Mouse (Mus musculus) heart, postnatal 0 days (tissue): ENCODE results near the gene Thtpa. TPM values are rescaled to one million over a fixed set of nuclear protein-coding genes. Genes with fewer than 3 reads are reported as not detected.

Experiments used
- ATAC-seq: fragments of 200-750 bp; cut with Nextera tagmentation; 2 replicates; pipeline ENCODE4 v1.8.0; 2017; ENCODE audit warnings: low read depth, moderate number of reproducible peaks, moderate library complexity; ENCODE audit not compliant: insufficient read depth
- DNase-seq: peaks from one replicate; pipeline ENCODE4 v3.0.0-alpha.2; 2016; ENCODE audit warnings: low spot score
- H3K27ac ChIP-seq: fragments of 300-500 bp; sonication (generic); 2 replicates; pipeline ENCODE4 v1.5.1; 2014; ENCODE audit warnings: low read depth, mild to moderate bottlenecking
- H3K27me3 ChIP-seq: fragments of 300-500 bp; sonication (generic); 2 replicates; pipeline ENCODE4 v1.6.1; 2014; ENCODE audit warnings: low read length, mixed read lengths; ENCODE audit not compliant: control insufficient read depth, insufficient read depth
- H3K36me3 ChIP-seq: fragments of 300-500 bp; sonication (generic); replicated peaks from 2 replicates; pipeline ENCODE4 v1.6.1; 2014; ENCODE audit warnings: low read length, mixed read lengths; ENCODE audit not compliant: control insufficient read depth, insufficient read depth
- H3K4me1 ChIP-seq: fragments of 300-500 bp; sonication (generic); 2 replicates; pipeline ENCODE4 v1.6.1; 2014; ENCODE audit warnings: antibody characterized with exemption; ENCODE audit not compliant: control insufficient read depth, insufficient read depth
- H3K4me2 ChIP-seq: fragments of 300-500 bp; sonication (generic); 2 replicates; pipeline ENCODE4 v1.6.1; 2014; ENCODE audit warnings: low read depth, mild to moderate bottlenecking, low read length, moderate library complexity
- H3K4me3 ChIP-seq: fragments of 300-500 bp; sonication (generic); 2 replicates; pipeline ENCODE4 v1.5.1; 2014; ENCODE audit warnings: low read depth, low read length
- H3K9ac ChIP-seq: fragments of 300-500 bp; sonication (generic); replicated peaks from 2 replicates; pipeline ENCODE4 v1.6.1; 2014; ENCODE audit warnings: low read depth, low read length, mixed read lengths
- H3K9me3 ChIP-seq: fragments of 300-500 bp; sonication (generic); replicated peaks from 2 replicates; pipeline ENCODE4 v1.6.1; 2016; ENCODE audit warnings: low read length; ENCODE audit not compliant: control insufficient read depth
- CTCF ChIP-seq: IDR thresholded peaks from 2 replicates; pipeline ENCODE4 v1.5.1; 2016; ENCODE audit warnings: antibody characterized with exemption, control low read depth, low read depth
- EP300 ChIP-seq: IDR thresholded peaks from 2 replicates; pipeline ENCODE4 v1.6.1; 2016; ENCODE audit warnings: antibody characterized with exemption, low read depth
- WGBS: fragments of 180-500 bp; shearing (Covaris S2); extraction: QIAGEN DNeasy Blood & Tissue Kit; methylation state at CpG from one replicate; pipeline ENCODE4 v1.1.7; 2014; 5-methylcytosine and 5-hydroxymethylcytosine counted together
- polyA plus RNA-seq: library from polyadenylated mRNA; unstranded; fragments of >200 nt; fragmentation: Nextera tagmentation; extraction: Ambion mirVana; gene quantifications from 2 replicates; pipeline ENCODE4 v1.2.1, GENCODE M21; 2015
- total RNA-seq: library from RNA; depleted of rRNA; stranded (reverse); fragments of >200 nt; gene quantifications from 2 replicates; pipeline ENCODE4 v1.2.3, GENCODE M21; 2014; ENCODE audit warnings: low replicate concordance

Gene Thtpa
- total and polyA plus RNA-seq, 2 experiments from 2014 or later = 13.4 to 17.7 TPM

DNA sequence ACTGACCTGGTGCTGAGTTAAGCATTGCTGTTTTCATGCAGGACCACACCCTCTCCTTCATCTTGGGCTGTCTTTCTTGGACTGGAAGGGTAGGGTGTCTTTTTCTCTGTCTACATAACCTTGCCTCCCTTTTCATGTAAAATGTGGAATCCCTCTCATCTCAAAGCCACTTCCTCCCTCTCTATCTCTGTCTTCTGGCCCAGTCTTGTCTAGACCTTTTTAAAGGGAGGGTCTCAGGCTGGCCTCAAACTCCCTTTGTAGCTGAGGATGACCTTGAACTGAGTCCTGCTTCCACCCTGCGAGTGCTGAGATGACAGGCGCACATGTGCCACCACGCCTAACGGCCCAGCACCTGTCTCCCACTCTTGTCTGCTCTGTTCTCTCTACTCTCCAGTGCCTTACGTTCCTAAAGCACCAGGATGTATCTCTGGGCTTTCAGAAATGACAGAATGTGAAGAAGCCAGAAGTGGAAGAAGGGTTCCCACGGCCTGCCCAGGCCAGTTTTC is 8.5 kb upstream of the Thtpa start:
- TF ChIP-seq CTCF = no peak
- TF ChIP-seq EP300 = no peak
- H3K9me3 ChIP-seq = no peaks in the 10 kb centered on the region
- 81% methylated on average over 6 of the region's 6 CpGs for WGBS
- ATAC-seq (no peak), DNase-seq (no peak)
- no peak overlapping the region for H3K27ac ChIP-seq
- no peaks in the 10 kb centered on the region for H3K27me3 ChIP-seq
- no peak overlapping the region for H3K4me3 ChIP-seq
- H3K36me3 ChIP-seq = no peaks in the 10 kb centered on the region
- H3K4me2 ChIP-seq = no peak overlapping the region
- H3K4me1 ChIP-seq = peaks cover 25% of the 10 kb centered on the region
- no peak overlapping the region for H3K9ac ChIP-seq

DNA sequence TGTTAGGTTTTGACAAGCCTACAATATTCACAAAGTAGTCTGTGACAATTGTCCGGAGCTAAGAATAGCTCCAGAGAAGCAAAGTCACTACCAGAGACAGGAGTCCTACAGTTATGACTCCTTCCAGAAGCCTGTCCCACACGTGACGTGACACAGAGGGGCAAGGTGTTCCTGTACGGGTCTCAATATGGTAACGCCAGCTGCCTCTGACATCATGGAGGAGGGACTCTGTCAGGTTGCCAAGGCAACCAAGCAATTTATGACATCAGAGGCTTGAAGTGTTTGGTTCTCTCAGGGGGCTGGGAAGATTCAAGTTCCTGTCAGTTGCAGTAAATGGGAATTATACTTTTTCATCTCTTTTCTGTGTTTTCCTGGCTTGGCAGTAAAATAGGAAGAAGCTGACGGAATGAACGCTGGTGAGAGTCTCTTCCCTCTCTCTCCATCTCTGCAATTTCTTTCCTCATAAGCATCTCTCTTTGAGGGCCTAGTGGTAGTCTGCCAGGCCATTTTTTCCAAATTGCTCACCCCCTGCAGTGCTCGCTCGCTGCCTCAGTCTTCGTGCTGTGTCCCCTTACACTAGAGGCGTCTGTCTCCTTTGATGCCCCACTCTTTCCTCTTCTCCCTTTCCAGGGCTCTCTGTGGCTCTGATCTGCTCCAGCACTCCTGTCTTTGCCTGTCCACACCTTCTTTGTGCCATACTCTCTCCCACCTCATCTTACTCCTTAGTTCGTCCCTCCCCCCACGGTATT is 5.2 kb upstream of the Thtpa start:
- H3K9me3 ChIP-seq = no peaks in the 10 kb centered on the region
- peak; percentile 61 for DNase-seq
- no peaks in the 10 kb centered on the region for H3K36me3 ChIP-seq
- no peak overlapping the region for H3K4me3 ChIP-seq
- H3K27ac ChIP-seq = peak overlapping the region; percentile 26
- H3K9ac ChIP-seq = no peak overlapping the region
- no peaks in the 10 kb centered on the region for H3K27me3 ChIP-seq
- H3K4me2 ChIP-seq = no peak overlapping the region
- TF ChIP-seq CTCF (no peak), EP300 (no peak)
- peak; percentile 48 for ATAC-seq
- 47% methylated on average over 13 of the region's 13 CpGs for WGBS
- H3K4me1 ChIP-seq = peaks cover 29% of the 10 kb centered on the region

DNA sequence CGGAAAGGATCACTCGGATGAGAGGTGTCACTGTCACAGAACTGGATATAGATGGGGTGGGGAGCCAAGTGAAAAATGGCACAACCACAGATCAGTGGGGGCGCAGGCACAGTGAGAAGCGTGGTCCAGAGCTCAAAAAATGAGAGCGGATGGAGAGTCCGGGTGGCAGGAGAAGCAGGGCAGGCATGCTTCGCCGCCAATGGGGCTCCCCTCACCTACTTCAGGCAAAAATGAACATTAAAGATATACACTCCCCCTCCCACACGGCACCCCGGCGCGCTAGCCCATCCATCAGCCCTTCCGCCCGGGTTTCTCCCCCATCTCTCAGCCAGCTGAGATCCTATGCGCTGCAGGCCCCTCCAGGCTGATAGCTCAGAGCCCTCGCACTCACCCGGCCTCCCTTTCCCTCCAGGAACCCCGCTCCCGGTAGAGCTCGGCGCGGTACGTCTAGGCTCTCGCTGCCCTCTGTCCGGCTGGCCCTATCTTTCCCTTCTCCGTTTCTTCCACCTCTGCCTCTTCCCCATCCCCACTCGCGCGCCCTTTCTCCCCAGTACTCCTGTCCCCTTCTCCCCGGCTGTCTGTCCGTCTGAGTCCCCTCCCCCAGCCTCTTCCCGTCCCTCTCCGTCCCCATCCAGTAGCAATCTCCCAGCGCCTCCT is 3.2 kb upstream of the Thtpa start:
- peak overlapping the region; percentile 4; the same call in 1 of the 2 replicates for H3K27ac ChIP-seq
- TF ChIP-seq EP300 = no peak
- TF ChIP-seq CTCF = no peak
- WGBS = 7% methylated on average over 32 of the region's 34 CpGs
- ATAC-seq (no peak), DNase-seq (no peak)
- H3K4me2 ChIP-seq = peak overlapping the region; percentile 75
- H3K36me3 ChIP-seq = no peaks in the 10 kb centered on the region
- H3K9ac ChIP-seq = peak overlapping the region; percentile 67
- no peaks in the 10 kb centered on the region for H3K27me3 ChIP-seq
- H3K4me1 ChIP-seq = peaks cover 29% of the 10 kb centered on the region
- H3K9me3 ChIP-seq = no peaks in the 10 kb centered on the region
- H3K4me3 ChIP-seq = peak overlapping the region; percentile 65

DNA sequence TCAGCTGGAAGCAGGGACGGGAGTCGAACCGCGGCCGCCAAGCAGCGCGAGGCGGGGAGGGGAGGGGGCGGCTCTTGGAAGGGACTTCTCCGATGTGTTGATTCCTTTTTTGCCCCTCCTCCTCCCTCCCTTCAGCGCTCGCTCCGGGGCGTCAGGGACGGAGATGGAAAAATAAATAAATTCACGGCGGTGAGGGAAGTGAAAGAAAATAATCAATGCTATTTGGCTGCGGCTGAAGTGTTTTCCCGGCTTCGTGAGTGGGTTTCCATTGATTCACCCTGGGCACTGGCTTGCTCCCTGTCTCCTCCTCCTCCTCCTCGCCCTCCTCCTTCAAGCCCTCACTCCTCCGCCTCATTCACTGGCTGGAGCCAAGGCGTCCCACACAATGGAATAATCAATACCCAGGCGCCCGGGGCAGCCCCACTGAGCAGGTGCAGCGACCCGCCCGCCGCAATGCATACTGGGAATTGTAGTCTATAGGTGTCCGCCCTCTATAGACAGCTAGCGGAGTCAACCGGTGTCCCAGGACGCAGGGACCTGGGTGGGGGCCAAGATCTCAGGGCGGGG is 2.5 kb upstream of the Thtpa start, which contains the start of gene Zfhx2:
Zfhx2 (minus strand) TSS at position 314 of the 567 bp plus-strand sequence.
- H3K4me2 ChIP-seq = peak within 1 kb of the TSS; percentile 75
- peak within 1 kb of the TSS; percentile 65 for H3K4me3 ChIP-seq
- no peaks in the 10 kb centered on the region for H3K36me3 ChIP-seq
- H3K9ac ChIP-seq = peak within 1 kb of the TSS; percentile 67
- DNase-seq (peak; percentile 80), ATAC-seq (peak; percentile 79)
- H3K27ac ChIP-seq = peak within 1 kb of the TSS; percentile 4; the same call in 1 of the 2 replicates
- peaks cover 29% of the 10 kb centered on the region for H3K4me1 ChIP-seq
- H3K27me3 ChIP-seq = no peaks in the 10 kb centered on the region
- under 1% methylated on average over 33 of the region's 34 CpGs for WGBS
- H3K9me3 ChIP-seq = no peaks in the 10 kb centered on the region
- no peak for TF ChIP-seq EP300
- TF ChIP-seq CTCF = no peak; the same call in 1 of the 2 replicates

DNA sequence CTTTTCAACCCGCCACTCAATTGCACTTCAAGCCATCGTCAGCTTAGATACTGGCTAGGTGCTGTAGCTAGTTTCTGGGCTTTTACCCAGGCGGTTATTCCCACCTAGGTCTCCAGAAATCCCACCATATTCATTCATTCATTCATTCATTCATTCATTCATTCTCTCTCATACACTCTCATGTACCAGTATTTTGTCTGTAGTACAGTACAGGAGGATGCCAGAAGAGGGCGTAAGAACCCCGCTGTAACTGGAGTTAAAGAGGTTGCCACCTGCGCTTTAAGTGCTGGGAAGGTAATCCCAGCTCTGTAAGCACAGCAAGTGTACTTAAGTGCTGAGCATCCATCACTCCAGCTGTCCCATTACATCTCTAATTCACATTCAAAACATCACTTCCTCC is 657 bp upstream of the Thtpa start:
- WGBS = 35% methylated on average over 6 of the region's 6 CpGs
- ATAC-seq (no peak), DNase-seq (no peak)
- Histone ChIP-seq H3K4me1 (peaks cover 15% of the 10 kb centered on the region), H3K9me3 (no peaks in the 10 kb centered on the region), H3K27me3 (no peaks in the 10 kb centered on the region), H3K9ac (no peak overlapping the region), H3K4me2 (peak overlapping the region; percentile 67; the same call in 1 of the 2 replicates), H3K4me3 (no peak overlapping the region), H3K27ac (no peak overlapping the region), H3K36me3 (peaks cover 5% of the 10 kb centered on the region; the same call in 1 of the 2 replicates)
- TF ChIP-seq CTCF (no peak), EP300 (no peak)
